Mouse (Mus musculus): ENCODE results near the gene Rapgef5. TPM values are rescaled to one million over a fixed set of nuclear protein-coding genes. Genes with fewer than 3 reads are reported as not detected.
"Not testable (repeated sequence)": the region's sequence is repeated elsewhere in the genome, so short reads cannot be mapped to it uniquely, and the experiment has no call there.

Gene Rapgef5
- polyA plus RNA-seq, 1 experiment from 2014 or later, result 36.7 TPM

GRCm38 (mm10) chr12:117789017-117789416, 272.7 kb downstream of the Rapgef5 start:
- Histone ChIP-seq H3K9ac (no peak overlapping the region), H3K4me2 (peak overlapping the region; percentile 57; the same call in 1 of the 2 replicates), H3K27ac (replicated peaks) (no peak overlapping the region), H3K4me1 (replicated peaks) (peaks cover 7% of the 10 kb centered on the region), H3K4me3 (no peak overlapping the region), H3K9me3 (no peaks in the 10 kb centered on the region), H3K36me3 (no peaks in the 10 kb centered on the region), H3K27me3 (peaks cover 8% of the 10 kb centered on the region)
- whole genome bisulfite sequencing, result 18% methylated on average over 7 of the region's 7 CpGs
- ATAC-seq (ENCODE audit: low FRiP score, low read depth), result no peak

- Histone ChIP-seq H3K27ac (replicated peaks) (no peak overlapping the region), H3K4me3 (no peak overlapping the region), H3K36me3 (no peaks in the 10 kb centered on the region), H3K27me3 (peaks cover 3% of the 10 kb centered on the region; the same call in 1 of the 2 replicates), H3K9ac (no peak overlapping the region), H3K4me2 (no peak overlapping the region), H3K9me3 (no peaks in the 10 kb centered on the region), H3K4me1 (replicated peaks) (0 out of 2 replicates have a peak, but pooled peaks cover 6% of the 10 kb centered on the region)
- WGBS, result 54% methylated on average over 4 of the region's 4 CpGs
- peak; percentile 73 for ATAC-seq (ENCODE audit: low FRiP score, low read depth)
Measured at GRCm38 (mm10) chr12:117795303-117795702, 279.0 kb downstream of the Rapgef5 start.

- not testable (repeated sequence) for ATAC-seq (ENCODE audit: low FRiP score, low read depth); H3K9ac ChIP-seq; H3K27me3 ChIP-seq; H3K36me3 ChIP-seq; H3K4me3 ChIP-seq; H3K9me3 ChIP-seq; H3K27ac ChIP-seq (replicated peaks); H3K4me2 ChIP-seq
- H3K4me1 ChIP-seq (replicated peaks), result peaks cover 34% of the 10 kb centered on the region
- WGBS, result 95% methylated on average over 2 of the region's 6 CpGs
Measured at GRCm38 (mm10) chr12:117803989-117804388, 287.7 kb downstream of the Rapgef5 start, which contains the start of gene Cdca7l. Gene Cdca7l, plus strand, starts transcription at chr12:117804289.

- Histone ChIP-seq H3K9ac (no peak overlapping the region), H3K36me3 (no peaks in the 10 kb centered on the region), H3K27me3 (peaks cover under 1% of the 10 kb centered on the region; the same call in 1 of the 2 replicates), H3K27ac (replicated peaks) (0 out of 2 replicates have a peak overlapping the region, but pooled peaks have one; percentile 4), H3K4me1 (replicated peaks) (peaks cover 48% of the 10 kb centered on the region), H3K4me2 (peak overlapping the region; percentile 48), H3K9me3 (no peaks in the 10 kb centered on the region), H3K4me3 (peak overlapping the region; percentile 24; the same call in 1 of the 2 replicates)
- WGBS, result 61% methylated on average over 4 of the region's 4 CpGs
- no peak for ATAC-seq (ENCODE audit: low FRiP score, low read depth)
Measured at GRCm38 (mm10) chr12:117805576-117805975, 289.3 kb downstream of the Rapgef5 start.

- H3K9ac ChIP-seq, result no peak overlapping the region
- peaks cover 4% of the 10 kb centered on the region; the same call in 1 of the 2 replicates for H3K27me3 ChIP-seq
- H3K9me3 ChIP-seq, result no peaks in the 10 kb centered on the region
- peaks cover 48% of the 10 kb centered on the region for H3K4me1 ChIP-seq (replicated peaks)
- peak; percentile 59 for ATAC-seq (ENCODE audit: low FRiP score, low read depth)
- WGBS, result 19% methylated on average over 12 of the region's 12 CpGs
- H3K4me2 ChIP-seq, result peak overlapping the region; percentile 48
- peak overlapping the region; percentile 24 for H3K4me3 ChIP-seq
- H3K36me3 ChIP-seq, result no peaks in the 10 kb centered on the region
- H3K27ac ChIP-seq (replicated peaks), result 0 out of 2 replicates have a peak overlapping the region, but pooled peaks have one; percentile 4
Measured at GRCm38 (mm10) chr12:117806007-117806451, 289.8 kb downstream of the Rapgef5 start.

GRCm38 (mm10) chr12:117806470-117806869, 290.2 kb downstream of the Rapgef5 start:
- Histone ChIP-seq H3K4me2 (peak overlapping the region; percentile 48), H3K9ac (no peak overlapping the region), H3K27me3 (peaks cover 7% of the 10 kb centered on the region; the same call in 1 of the 2 replicates), H3K4me1 (replicated peaks) (peaks cover 48% of the 10 kb centered on the region), H3K9me3 (no peaks in the 10 kb centered on the region), H3K27ac (replicated peaks) (no peak overlapping the region), H3K36me3 (no peaks in the 10 kb centered on the region), H3K4me3 (peak overlapping the region; percentile 24)
- no peak for ATAC-seq (ENCODE audit: low FRiP score, low read depth)
- WGBS, result 25% methylated on average over 4 of the region's 4 CpGs

- Histone ChIP-seq H3K9ac (no peak overlapping the region), H3K4me2 (peak overlapping the region; percentile 52), H3K4me1 (replicated peaks) (peaks cover 48% of the 10 kb centered on the region), H3K27ac (replicated peaks) (no peak overlapping the region), H3K36me3 (no peaks in the 10 kb centered on the region), H3K9me3 (no peaks in the 10 kb centered on the region), H3K4me3 (no peak overlapping the region; the same call in 1 of the 2 replicates), H3K27me3 (peaks cover 12% of the 10 kb centered on the region; the same call in 1 of the 2 replicates)
- ATAC-seq (ENCODE audit: low FRiP score, low read depth), result no peak
- WGBS, result 19% methylated on average over 10 of the region's 12 CpGs
Measured at GRCm38 (mm10) chr12:117807637-117808036, 291.4 kb downstream of the Rapgef5 start.

GRCm38 (mm10) chr12:117808355-117809326, 292.4 kb downstream of the Rapgef5 start:
- H3K36me3 ChIP-seq, result no peaks in the 10 kb centered on the region
- H3K4me3 ChIP-seq, result peak overlapping the region; percentile 10
- no peak for ATAC-seq (ENCODE audit: low FRiP score, low read depth)
- no peaks in the 10 kb centered on the region for H3K9me3 ChIP-seq
- H3K4me1 ChIP-seq (replicated peaks), result peaks cover 48% of the 10 kb centered on the region
- peak overlapping the region; percentile 52 for H3K4me2 ChIP-seq
- 23% methylated on average over 17 of the region's 17 CpGs for WGBS
- peak overlapping the region; percentile 3; the same call in 1 of the 2 replicates for H3K27ac ChIP-seq (replicated peaks)
- no peak overlapping the region for H3K9ac ChIP-seq
- H3K27me3 ChIP-seq, result peaks cover 20% of the 10 kb centered on the region
